Mouse (Mus musculus): ENCODE measurements around the gene Tshb.

DNA sequence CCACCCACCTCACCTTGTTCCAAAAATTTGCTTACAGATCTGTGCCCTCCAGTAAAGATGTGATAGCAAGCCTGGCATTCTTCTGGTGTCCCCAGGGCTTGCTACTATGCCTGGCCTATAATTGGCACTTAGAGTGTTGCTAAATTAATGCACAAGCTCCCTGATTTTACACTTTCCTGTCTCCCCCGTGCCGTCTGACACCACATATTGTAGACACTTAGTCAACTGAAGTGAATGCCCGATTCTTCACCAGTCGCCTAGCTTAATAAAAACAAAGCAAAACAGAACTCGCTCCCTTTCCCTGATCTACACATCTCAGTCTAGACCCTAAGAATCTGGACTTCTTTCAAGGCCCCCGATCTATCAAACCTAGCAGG is 48.6 kb downstream of the Tshb start:
- TF ChIP-seq CTCF (IDR thresholded peaks at IDR 0.05) (no peak), EP300 (IDR thresholded peaks at IDR 0.05) (no peak)
